Mouse (Mus musculus) hindbrain, embryonic 12.5 days (tissue): ENCODE results near the gene Gm11568. TPM values are rescaled to one million over a fixed set of nuclear protein-coding genes. Genes with fewer than 3 reads are reported as not detected.

Experiments used
- polyA plus RNA-seq: library from polyadenylated mRNA; unstranded; fragments of >200 nt; fragmentation: Nextera tagmentation; extraction: Ambion mirVana; gene quantifications from 2 replicates; pipeline ENCODE4 v1.2.1, GENCODE M21; 2016

The Gm11568 gene
- polyA plus RNA-seq, 1 experiment from 2014 or later = not detected

Other genes with a start within 250 kb of the Gm11568 start
- not detected in 2 replicates for gene Gm11937, start 247.7 kb upstream of the Gm11568 start, polyA plus RNA-seq
- gene Krtap2-4, start 243.1 kb upstream of the Gm11568 start, polyA plus RNA-seq = not detected in 2 replicates
- gene Gm11562, start 237.5 kb upstream of the Gm11568 start, polyA plus RNA-seq = not detected in 2 replicates
- gene Krtap4-1, start 229.7 kb upstream of the Gm11568 start, polyA plus RNA-seq = not detected in 2 replicates
- gene Krtap4-2, start 222.8 kb upstream of the Gm11568 start, polyA plus RNA-seq = not detected in 2 replicates
- not detected in 2 replicates for gene Krtap4-7, start 213.8 kb upstream of the Gm11568 start, polyA plus RNA-seq
- not detected in 2 replicates for gene Gm11555, start 207.7 kb upstream of the Gm11568 start, polyA plus RNA-seq
- not detected in 2 replicates for gene Gm11563, start 199.0 kb upstream of the Gm11568 start, polyA plus RNA-seq
- not detected in 2 replicates for gene Krtap4-6, start 192.0 kb upstream of the Gm11568 start, polyA plus RNA-seq
- gene Gm14190, start 167.2 kb upstream of the Gm11568 start, polyA plus RNA-seq = not detected in 2 replicates
- gene Gm14180, start 123.6 kb upstream of the Gm11568 start, polyA plus RNA-seq = not detected in 2 replicates
- gene Gm11595, start 85.0 kb upstream of the Gm11568 start, polyA plus RNA-seq = not detected in 2 replicates
- not detected in 2 replicates for gene Krtap4-8, start 77.2 kb upstream of the Gm11568 start, polyA plus RNA-seq
- not detected in 2 replicates for gene Krtap4-9, start 72.7 kb upstream of the Gm11568 start, polyA plus RNA-seq
- not detected in 2 replicates for gene Gm11596, start 64.5 kb upstream of the Gm11568 start, polyA plus RNA-seq
- gene Gm11569, start 59.0 kb upstream of the Gm11568 start, polyA plus RNA-seq = not detected in 2 replicates
- gene Gm11554, start 53.5 kb upstream of the Gm11568 start, polyA plus RNA-seq = not detected in 2 replicates
- not detected in 2 replicates for gene Krtap4-13, start 48.0 kb upstream of the Gm11568 start, polyA plus RNA-seq
- gene Gm11564, start 42.3 kb upstream of the Gm11568 start, polyA plus RNA-seq = not detected in 2 replicates
- gene 2300003K06Rik, start 19.9 kb upstream of the Gm11568 start, polyA plus RNA-seq = not detected in 2 replicates
- gene Krtap4-16, start 6.3 kb upstream of the Gm11568 start, polyA plus RNA-seq = not detected in 2 replicates
- gene Gm11559, start 6.6 kb downstream of the Gm11568 start, polyA plus RNA-seq = not detected in 2 replicates
- not detected in 2 replicates for gene Krtap9-1, start 15.5 kb downstream of the Gm11568 start, polyA plus RNA-seq
- not detected in 2 replicates for gene Gm11567, start 21.3 kb downstream of the Gm11568 start, polyA plus RNA-seq
- not detected in 2 replicates for gene Krtap31-1, start 50.0 kb downstream of the Gm11568 start, polyA plus RNA-seq
- gene Gm11565, start 56.8 kb downstream of the Gm11568 start, polyA plus RNA-seq = not detected in 2 replicates
- not detected in 2 replicates for gene Krtap31-2, start 78.4 kb downstream of the Gm11568 start, polyA plus RNA-seq
- gene Krtap9-5, start 90.6 kb downstream of the Gm11568 start, polyA plus RNA-seq = not detected in 2 replicates
- gene Krtap29-1, start 121.1 kb downstream of the Gm11568 start, polyA plus RNA-seq = not detected in 2 replicates
- gene Krtap16-1, start 128.7 kb downstream of the Gm11568 start, polyA plus RNA-seq = not detected in 2 replicates
- gene Krtap17-1, start 136.1 kb downstream of the Gm11568 start, polyA plus RNA-seq = not detected in 2 replicates
- not detected in 2 replicates for gene Krt33a, start 158.3 kb downstream of the Gm11568 start, polyA plus RNA-seq
- 0.14 TPM in 1 of 2 replicates, not detected in the other for gene Krt33b, start 172.0 kb downstream of the Gm11568 start, polyA plus RNA-seq
- gene Krt34, start 183.6 kb downstream of the Gm11568 start, polyA plus RNA-seq = not detected in 2 replicates
- gene Krt31, start 192.6 kb downstream of the Gm11568 start, polyA plus RNA-seq = not detected in 2 replicates
- not detected in 2 replicates for gene Krt32, start 230.3 kb downstream of the Gm11568 start, polyA plus RNA-seq
- not detected in 2 replicates for gene Krt35, start 238.3 kb downstream of the Gm11568 start, polyA plus RNA-seq
- gene Krt36, start 247.7 kb downstream of the Gm11568 start, polyA plus RNA-seq = not detected in 2 replicates